Mouse (Mus musculus) midbrain, embryonic 15.5 days (tissue): ENCODE results near the gene Fam241b. TPM values are rescaled to one million over a fixed set of nuclear protein-coding genes. Genes with fewer than 3 reads are reported as not detected.
A peak's percentile ranks its signal among the peaks of the same experiment; 100 is the strongest.

ENCODE experiments used
- ATAC-seq: fragments of 200-750 bp; cut with Nextera tagmentation; replicated peaks from 2 replicates; pipeline ENCODE4 v1.8.0; 2017; ENCODE audit warnings: moderate TSS enrichment
- H3K27ac ChIP-seq: fragments of 300-500 bp; sonication (generic); 2 replicates; pipeline ENCODE4 v1.5.1; 2015; ENCODE audit warnings: mild to moderate bottlenecking, inconsistent platforms
- H3K27me3 ChIP-seq: fragments of 300-500 bp; sonication (generic); replicated peaks from 2 replicates; pipeline ENCODE4 v1.6.1; 2015; ENCODE audit warnings: inconsistent platforms
- H3K36me3 ChIP-seq: fragments of 300-500 bp; sonication (generic); replicated peaks from 2 replicates; pipeline ENCODE4 v1.6.1; 2015; ENCODE audit warnings: inconsistent platforms
- H3K4me1 ChIP-seq: fragments of 300-500 bp; sonication (generic); 2 replicates; pipeline ENCODE4 v1.6.1; 2015; ENCODE audit warnings: inconsistent platforms
- H3K4me2 ChIP-seq: fragments of 300-500 bp; sonication (generic); 2 replicates; pipeline ENCODE4 v1.6.1; 2015; ENCODE audit warnings: inconsistent platforms, mild to moderate bottlenecking, moderate library complexity
- H3K4me3 ChIP-seq: fragments of 300-500 bp; sonication (generic); 2 replicates; pipeline ENCODE4 v1.5.1; 2015; ENCODE audit warnings: mild to moderate bottlenecking, inconsistent platforms
- H3K9ac ChIP-seq: fragments of 300-500 bp; sonication (generic); 2 replicates; pipeline ENCODE4 v1.6.1; 2015; ENCODE audit warnings: mild to moderate bottlenecking, inconsistent platforms
- H3K9me3 ChIP-seq: fragments of 300-500 bp; sonication (generic); 2 replicates; pipeline ENCODE4 v1.6.1; 2016; ENCODE audit warnings: inconsistent platforms
- WGBS: fragments of 180-500 bp; shearing (Covaris S2); methylation state at CpG from one replicate; pipeline ENCODE4 v1.1.7; 2015; ENCODE audit warnings: mixed read lengths; 5-methylcytosine and 5-hydroxymethylcytosine counted together
- polyA plus RNA-seq: library from polyadenylated mRNA; unstranded; fragments of >200 nt; fragmentation: Nextera tagmentation; extraction: Ambion mirVana; gene quantifications from 2 replicates; pipeline ENCODE4 v1.2.1, GENCODE M21; 2015

Gene Fam241b
- polyA plus RNA-seq, 1 experiment from 2014 or later, result 204 TPM

DNA sequence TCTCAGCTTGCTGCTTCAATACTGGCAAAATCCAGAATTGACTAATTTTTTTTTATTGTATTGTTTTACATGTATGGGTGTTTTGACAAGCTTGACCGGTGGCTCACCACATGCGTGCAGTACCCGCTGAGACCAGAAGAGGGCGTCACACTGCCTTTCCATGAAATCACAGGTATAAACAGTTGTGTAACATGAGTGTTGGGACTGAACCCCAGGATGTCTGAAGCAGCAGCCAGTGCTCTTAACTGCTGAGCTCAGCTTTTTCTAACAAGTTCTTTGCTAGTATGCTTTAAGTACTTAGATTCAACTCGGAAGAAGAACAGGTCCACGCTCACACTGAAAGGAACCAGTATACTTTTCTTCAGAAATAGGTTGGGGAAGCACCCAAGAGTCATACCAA, 16.6 kb downstream of the Fam241b start:
- 43% methylated on average over 6 of the region's 6 CpGs for WGBS
- Histone ChIP-seq H3K36me3 (no peaks in the 10 kb centered on the region), H3K9ac (no peak overlapping the region), H3K4me3 (no peak overlapping the region), H3K27me3 (peaks cover 55% of the 10 kb centered on the region), H3K4me1 (no peaks in the 10 kb centered on the region), H3K27ac (no peak overlapping the region), H3K9me3 (no peaks in the 10 kb centered on the region), H3K4me2 (no peak overlapping the region)
- ATAC-seq, result no peak

DNA sequence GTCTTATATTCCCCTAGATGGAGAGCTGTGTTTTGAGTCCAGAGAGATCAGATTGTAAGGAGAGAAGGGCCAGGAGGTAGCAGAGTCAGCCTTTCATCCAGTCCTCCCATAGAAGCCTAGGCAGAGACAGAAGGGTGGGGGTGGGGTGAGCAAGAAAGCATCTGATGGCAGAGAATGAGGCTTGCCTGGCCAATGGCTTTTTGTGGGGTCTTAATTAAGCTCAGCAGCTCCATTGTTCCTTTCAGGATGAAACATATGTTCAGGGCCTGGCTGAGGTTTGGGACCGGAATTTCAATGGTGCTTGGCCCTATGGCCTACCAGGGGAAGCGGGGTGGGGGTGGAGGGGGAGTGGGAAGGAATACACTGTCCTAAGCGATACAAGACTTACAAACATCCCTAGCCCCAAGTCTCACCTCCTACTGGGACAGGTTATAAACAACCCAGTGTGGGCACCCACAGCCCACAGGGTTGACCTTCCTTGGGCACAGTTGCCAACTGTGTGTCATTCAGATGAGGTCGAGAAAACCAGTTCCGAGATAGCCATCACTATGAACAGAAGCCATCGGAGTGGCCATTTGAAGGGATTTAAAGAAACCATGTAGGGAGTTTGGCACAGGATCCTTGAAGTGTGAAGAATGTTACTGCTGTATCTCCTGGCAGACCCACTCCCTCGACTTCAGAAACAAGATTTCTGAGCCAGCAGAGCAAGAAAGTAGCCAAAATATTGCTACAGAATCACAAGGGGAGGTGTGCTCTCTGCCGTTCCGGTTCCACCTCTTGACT, 29.7 kb downstream of the Fam241b start:
- WGBS, result 55% methylated on average over 9 of the region's 9 CpGs
- no peaks in the 10 kb centered on the region for H3K9me3 ChIP-seq
- H3K9ac ChIP-seq, result no peak overlapping the region
- peaks cover 19% of the 10 kb centered on the region for H3K4me1 ChIP-seq
- no peak overlapping the region for H3K27ac ChIP-seq
- no peak overlapping the region for H3K4me2 ChIP-seq
- 0 out of 2 replicates have a peak, but pooled peaks cover 5% of the 10 kb centered on the region for H3K27me3 ChIP-seq
- no peak for ATAC-seq
- H3K36me3 ChIP-seq, result no peaks in the 10 kb centered on the region
- no peak overlapping the region for H3K4me3 ChIP-seq

DNA sequence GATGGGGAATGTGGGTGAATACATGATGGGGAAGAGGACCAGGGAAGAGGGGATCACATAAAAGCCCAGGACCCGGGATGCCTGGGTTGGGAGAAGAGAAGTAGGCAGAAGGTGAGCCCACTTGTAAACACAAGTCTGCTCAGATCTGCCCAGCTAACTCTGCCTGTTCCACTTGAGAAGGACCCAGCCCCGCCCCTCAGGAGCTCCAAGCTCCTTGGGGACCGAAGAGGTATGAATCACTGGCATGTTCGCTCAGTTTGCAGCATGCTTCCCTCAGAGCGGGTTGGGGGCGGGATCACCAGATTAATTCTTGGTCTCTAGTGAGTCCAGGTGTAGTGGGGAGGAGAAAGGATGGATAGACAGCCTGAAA, 32.5 kb downstream of the Fam241b start:
- Histone ChIP-seq H3K9me3 (no peaks in the 10 kb centered on the region), H3K27me3 (0 out of 2 replicates have a peak, but pooled peaks cover 11% of the 10 kb centered on the region), H3K27ac (no peak overlapping the region), H3K4me1 (peaks cover 25% of the 10 kb centered on the region), H3K9ac (peak overlapping the region; percentile 75; the same call in 1 of the 2 replicates), H3K4me2 (peak overlapping the region; percentile 62), H3K36me3 (0 out of 2 replicates have a peak, but pooled peaks cover 3% of the 10 kb centered on the region), H3K4me3 (peak overlapping the region; percentile 90)
- 49% methylated on average over 6 of the region's 6 CpGs for WGBS
- peak; percentile 51 for ATAC-seq

DNA sequence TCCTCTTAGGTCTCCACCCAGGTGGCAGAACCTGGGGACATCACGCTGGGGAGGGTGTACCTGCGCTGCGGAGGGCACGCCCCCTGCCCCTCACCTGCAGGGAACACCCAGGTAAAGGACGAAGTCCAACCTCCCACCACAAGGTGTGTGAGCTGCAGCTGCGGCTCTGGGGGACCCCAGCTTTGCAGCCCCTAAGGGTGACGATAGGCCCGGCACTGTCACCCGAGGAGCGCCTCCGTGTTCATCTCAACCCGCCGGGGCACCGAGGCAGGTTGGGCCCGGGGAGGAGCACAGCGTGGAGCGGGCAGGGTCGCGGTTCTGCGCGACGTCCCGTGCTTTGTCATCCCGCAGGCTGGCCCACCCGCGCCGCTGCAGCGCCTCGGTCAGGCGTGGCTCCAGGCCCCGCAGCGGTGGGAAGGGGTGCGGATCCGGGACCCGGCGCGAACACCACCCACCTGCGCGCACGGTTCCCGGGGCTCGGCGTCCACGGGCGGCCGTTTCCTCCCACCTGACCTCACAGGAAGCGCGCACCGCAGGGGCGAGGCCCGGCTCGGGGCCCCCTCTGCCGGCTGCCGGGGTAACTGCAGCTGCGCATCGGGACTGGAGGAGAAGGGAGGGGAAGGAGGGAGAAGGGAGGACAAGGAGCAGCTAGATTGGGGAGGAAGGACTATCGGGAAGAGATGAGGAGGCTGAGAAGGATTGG, 33.1 kb downstream of the Fam241b start:
- WGBS, result under 1% methylated on average over 57 of the region's 57 CpGs
- Histone ChIP-seq H3K4me3 (peak overlapping the region; percentile 90), H3K27ac (peak overlapping the region; percentile 14; the same call in 1 of the 2 replicates), H3K27me3 (0 out of 2 replicates have a peak, but pooled peaks cover 11% of the 10 kb centered on the region), H3K4me2 (peak overlapping the region; percentile 62), H3K4me1 (peaks cover 25% of the 10 kb centered on the region), H3K36me3 (0 out of 2 replicates have a peak, but pooled peaks cover 3% of the 10 kb centered on the region), H3K9ac (peak overlapping the region; percentile 75), H3K9me3 (no peaks in the 10 kb centered on the region)
- ATAC-seq, result peak; percentile 87

DNA sequence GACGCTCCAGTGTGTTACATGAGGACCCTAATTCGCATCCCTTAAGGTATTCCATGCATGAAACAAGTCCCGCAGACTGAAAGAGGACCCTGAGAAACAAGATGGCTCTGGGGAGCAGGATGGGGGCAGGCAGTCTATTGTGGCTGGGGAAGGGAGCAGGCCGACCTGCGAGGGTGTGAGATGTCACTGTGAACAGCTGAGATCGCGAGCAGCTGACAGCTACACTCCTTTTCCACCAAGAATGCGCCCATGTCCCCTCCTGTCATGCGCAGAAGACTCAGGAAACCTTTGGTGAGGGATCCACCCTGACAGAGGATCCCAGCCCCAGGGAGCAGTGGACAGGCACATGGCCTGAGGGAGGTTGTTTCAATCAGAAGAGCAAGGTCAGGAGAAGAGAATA, 36.7 kb downstream of the Fam241b start:
- Histone ChIP-seq H3K36me3 (0 out of 2 replicates have a peak, but pooled peaks cover 3% of the 10 kb centered on the region), H3K27ac (no peak overlapping the region), H3K9ac (no peak overlapping the region), H3K4me2 (no peak overlapping the region), H3K27me3 (0 out of 2 replicates have a peak, but pooled peaks cover 11% of the 10 kb centered on the region), H3K9me3 (no peaks in the 10 kb centered on the region), H3K4me3 (no peak overlapping the region), H3K4me1 (peaks cover 25% of the 10 kb centered on the region)
- 62% methylated on average over 9 of the region's 9 CpGs for WGBS
- no peak for ATAC-seq

DNA sequence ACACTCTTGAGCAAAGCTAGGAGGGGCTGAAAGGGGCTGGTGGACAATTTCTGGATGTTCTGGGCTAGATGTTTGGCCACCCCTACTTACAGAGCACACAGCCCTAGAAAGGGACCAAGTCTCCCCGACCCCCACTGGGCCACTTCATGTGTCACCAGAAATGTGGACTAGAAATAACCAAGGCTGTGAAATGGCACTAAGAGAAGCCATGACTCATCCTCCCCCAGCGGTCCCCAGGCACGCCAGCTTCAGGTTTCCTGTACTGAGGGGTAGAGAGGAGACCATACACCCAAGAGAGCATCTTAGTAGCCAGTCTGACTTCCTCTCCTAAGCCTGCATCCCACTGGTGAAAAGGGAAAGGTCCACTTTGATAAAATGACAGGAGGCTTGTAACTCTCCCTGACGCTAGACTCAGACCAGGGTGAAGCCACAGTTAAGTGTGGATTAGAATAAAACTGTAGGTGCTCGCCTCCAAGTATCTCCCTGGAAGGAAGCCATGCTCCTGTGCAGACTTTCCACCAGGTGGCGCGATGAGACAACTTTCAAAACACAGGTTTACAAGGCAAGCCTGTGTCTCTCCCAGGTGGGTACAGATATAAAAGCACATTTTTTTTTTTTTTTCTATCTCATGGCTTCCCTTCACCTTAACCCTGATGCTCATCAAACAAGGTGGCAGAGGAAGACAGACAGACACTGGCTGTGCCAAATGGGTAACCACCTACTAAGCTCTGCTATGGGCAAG, 38.7 kb downstream of the Fam241b start:
- 34% methylated on average over 7 of the region's 7 CpGs for WGBS
- peaks cover 33% of the 10 kb centered on the region for H3K4me1 ChIP-seq

DNA sequence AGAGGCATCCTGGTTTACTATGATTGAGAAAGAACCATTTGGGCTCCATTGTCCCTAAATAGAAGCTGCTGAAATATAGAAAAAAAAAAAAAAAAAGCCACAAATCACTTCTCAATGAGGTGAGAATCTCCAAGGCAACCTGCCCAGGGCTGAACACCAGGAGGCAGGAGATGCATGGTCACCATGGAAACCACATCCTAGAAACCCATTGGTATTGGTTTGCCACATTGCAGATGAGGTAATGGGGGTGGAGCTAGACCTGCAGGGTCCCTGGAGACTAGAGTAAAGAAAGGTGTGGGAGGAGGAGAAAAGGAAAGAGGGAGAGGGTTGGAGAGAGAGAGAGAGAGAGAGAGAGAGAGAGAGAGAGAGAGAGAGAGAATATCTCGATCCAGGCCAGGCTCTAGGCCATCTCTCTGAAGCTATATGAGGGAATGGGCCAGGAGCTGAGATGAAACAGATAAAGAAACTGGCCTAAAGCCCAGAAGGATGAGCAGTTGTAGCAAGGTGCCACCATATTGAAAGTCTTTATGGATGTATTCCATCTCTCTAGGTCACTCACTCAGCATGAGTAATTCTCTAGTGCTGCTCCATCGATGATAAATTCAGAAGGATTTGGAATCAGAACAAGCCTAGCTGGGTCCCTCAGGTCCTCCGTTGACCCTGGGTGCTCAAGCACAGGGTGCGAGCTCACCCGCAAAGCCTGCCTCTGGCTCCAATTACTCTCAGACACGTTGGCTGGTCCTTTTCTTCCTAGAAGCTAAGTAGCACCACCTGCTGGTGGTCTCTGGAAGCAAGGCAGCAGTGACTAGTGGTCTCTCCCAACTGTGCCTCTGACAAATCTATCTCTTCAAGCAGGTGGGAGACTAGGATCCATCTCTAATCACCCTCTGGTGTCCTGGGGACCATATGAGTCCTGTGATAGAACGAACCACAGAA, 41.9 kb downstream of the Fam241b start:
- WGBS, result 12% methylated on average over 7 of the region's 7 CpGs
- no peaks in the 10 kb centered on the region for H3K36me3 ChIP-seq
- H3K27me3 ChIP-seq, result no peaks in the 10 kb centered on the region
- peak overlapping the region; percentile 10; the same call in 1 of the 2 replicates for H3K4me2 ChIP-seq
- peak overlapping the region; percentile 96 for H3K27ac ChIP-seq
- H3K9me3 ChIP-seq, result no peaks in the 10 kb centered on the region
- H3K4me1 ChIP-seq, result peaks cover 32% of the 10 kb centered on the region
- H3K4me3 ChIP-seq, result no peak overlapping the region
- peak; percentile 88 for ATAC-seq
- no peak overlapping the region for H3K9ac ChIP-seq

More for the DNA sequence above, 38.7 kb downstream of the Fam241b start:
- H3K4me3 ChIP-seq, result no peak overlapping the region
- 0 out of 2 replicates have a peak, but pooled peaks cover 6% of the 10 kb centered on the region for H3K27me3 ChIP-seq
- H3K36me3 ChIP-seq, result 0 out of 2 replicates have a peak, but pooled peaks cover 3% of the 10 kb centered on the region
- no peak overlapping the region for H3K4me2 ChIP-seq
- H3K9me3 ChIP-seq, result no peaks in the 10 kb centered on the region
- no peak overlapping the region for H3K27ac ChIP-seq
- H3K9ac ChIP-seq, result no peak overlapping the region
- no peak for ATAC-seq

DNA sequence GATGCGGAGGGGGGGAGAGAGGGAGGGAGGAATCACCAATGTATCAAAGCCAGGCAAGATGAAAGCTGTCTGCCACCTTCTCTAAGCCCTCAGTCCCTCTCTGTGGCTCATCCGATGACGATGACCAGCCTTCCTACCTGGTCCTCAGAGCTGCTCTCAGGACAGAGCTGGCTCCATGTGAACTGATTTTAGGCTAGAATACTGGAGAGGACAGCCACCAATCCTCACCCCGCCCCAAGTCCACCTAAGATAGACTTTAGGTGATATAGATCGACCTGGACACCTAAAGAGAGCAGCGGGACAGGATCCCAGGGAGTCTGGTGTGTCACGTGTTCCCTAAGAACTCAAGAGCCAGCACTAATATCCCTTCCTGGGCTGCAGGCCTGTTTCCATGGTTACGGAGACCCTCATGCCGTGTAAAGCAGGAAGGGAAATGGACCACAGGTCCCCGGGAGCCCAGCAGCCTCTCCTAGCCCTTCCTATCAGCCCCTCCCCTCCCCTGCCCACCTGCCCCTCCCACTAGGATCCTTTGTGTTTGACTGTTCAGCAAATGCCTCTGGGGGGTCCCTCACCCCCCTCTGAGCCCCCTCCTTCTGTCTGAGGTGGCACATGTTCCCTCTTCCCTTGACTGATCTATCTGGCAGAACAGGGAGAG, 43.8 kb downstream of the Fam241b start:
- H3K4me1 ChIP-seq, result peaks cover 32% of the 10 kb centered on the region
- H3K27me3 ChIP-seq, result no peaks in the 10 kb centered on the region
- peak overlapping the region; percentile 96 for H3K27ac ChIP-seq
- no peak overlapping the region for H3K4me3 ChIP-seq
- WGBS, result 36% methylated on average over 10 of the region's 10 CpGs
- H3K36me3 ChIP-seq, result no peaks in the 10 kb centered on the region
- H3K9me3 ChIP-seq, result no peaks in the 10 kb centered on the region
- no peak overlapping the region for H3K9ac ChIP-seq
- no peak overlapping the region for H3K4me2 ChIP-seq
- ATAC-seq, result peak; percentile 84

DNA sequence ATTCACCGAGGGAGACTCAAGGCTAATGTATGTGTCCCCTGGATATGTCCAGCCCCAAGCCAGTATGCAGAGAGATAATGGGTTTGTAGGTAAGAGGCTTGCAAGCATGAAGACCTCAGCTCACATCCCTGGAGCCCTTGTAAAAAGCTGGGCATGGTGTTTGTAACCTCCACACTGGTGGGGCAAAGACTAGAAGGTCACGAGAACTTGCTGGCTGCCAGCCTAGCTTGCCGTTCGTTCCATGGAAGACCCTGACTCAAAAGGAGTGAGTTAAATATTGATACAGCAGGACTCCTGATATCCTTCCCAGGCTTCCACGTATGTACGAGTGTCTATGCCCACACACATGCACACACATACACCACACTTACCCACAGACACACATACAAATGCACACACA, 49.3 kb downstream of the Fam241b start:
- H3K4me1 ChIP-seq, result peaks cover 9% of the 10 kb centered on the region
- H3K4me3 ChIP-seq, result no peak overlapping the region
- no peaks in the 10 kb centered on the region for H3K9me3 ChIP-seq
- no peak overlapping the region for H3K27ac ChIP-seq
- WGBS, result 90% methylated on average over 6 of the region's 6 CpGs
- no peak overlapping the region for H3K4me2 ChIP-seq
- no peak overlapping the region for H3K9ac ChIP-seq
- no peak for ATAC-seq
- H3K36me3 ChIP-seq, result no peaks in the 10 kb centered on the region
- H3K27me3 ChIP-seq, result no peaks in the 10 kb centered on the region

DNA sequence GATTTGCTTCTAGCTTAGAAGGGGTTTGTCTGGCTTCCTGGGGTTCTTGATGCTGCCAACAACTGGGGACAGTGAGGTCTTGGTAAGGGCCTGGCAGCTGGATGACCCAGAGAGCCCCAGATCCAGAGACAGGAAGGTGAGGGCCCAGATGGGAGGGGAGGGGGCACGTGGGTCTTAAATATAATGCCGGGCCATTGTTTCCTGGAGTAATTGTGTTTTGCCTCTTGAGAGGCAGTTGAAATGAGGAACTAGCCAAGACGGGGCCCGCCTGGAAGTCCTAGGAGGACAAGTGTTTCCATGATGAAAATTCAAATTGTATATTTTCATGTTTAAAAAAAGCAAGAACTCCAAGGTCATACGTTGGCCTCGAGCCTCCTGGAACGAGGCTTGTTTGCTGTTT, 49.8 kb downstream of the Fam241b start:
- Histone ChIP-seq H3K4me2 (no peak overlapping the region), H3K27ac (no peak overlapping the region), H3K4me1 (peaks cover 4% of the 10 kb centered on the region; the same call in 1 of the 2 replicates), H3K9me3 (no peaks in the 10 kb centered on the region), H3K36me3 (no peaks in the 10 kb centered on the region), H3K4me3 (no peak overlapping the region), H3K27me3 (no peaks in the 10 kb centered on the region), H3K9ac (no peak overlapping the region)
- WGBS, result 85% methylated on average over 7 of the region's 7 CpGs
- no peak for ATAC-seq

DNA sequence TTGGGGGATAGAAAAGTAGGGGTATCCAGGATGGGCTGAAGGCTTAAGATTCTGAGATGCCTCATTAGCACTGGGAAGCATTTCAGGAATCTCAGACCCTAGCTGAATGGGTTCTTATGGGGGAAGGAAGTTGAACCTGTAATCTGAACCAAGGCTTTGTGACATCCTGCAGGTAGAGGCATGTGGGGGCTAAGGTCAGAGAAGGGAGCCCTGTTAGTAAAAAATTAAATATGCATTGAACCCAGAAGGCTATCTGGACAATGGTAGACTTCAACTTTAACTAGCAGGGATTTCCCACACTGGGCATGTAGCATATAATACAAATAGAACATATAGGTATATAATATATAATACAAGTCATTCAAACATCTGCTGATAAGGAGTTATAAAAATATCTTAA, 54.2 kb downstream of the Fam241b start:
- Histone ChIP-seq H3K4me2 (no peak overlapping the region), H3K9ac (no peak overlapping the region), H3K27me3 (no peaks in the 10 kb centered on the region), H3K27ac (no peak overlapping the region), H3K4me1 (no peaks in the 10 kb centered on the region), H3K36me3 (no peaks in the 10 kb centered on the region), H3K9me3 (no peaks in the 10 kb centered on the region), H3K4me3 (no peak overlapping the region)
- ATAC-seq, result no peak
